Mouse (Mus musculus) thymus, adult 2 months (tissue): ENCODE data around the gene Zfp668. TPM values are rescaled to one million over a fixed set of nuclear protein-coding genes. Genes with fewer than 3 reads are reported as not detected.
"Not testable (repeated sequence)": the region's sequence is repeated elsewhere in the genome, so short reads cannot be mapped to it uniquely, and the experiment has no call there.

Experiments
- DNase-seq: peaks from one replicate; pipeline ENCODE4 v3.0.0; 2021
- H3K27ac ChIP-seq: fragments of 200-500 bp; 2 replicates; pipeline ENCODE4 v1.5.1; 2012; ENCODE audit warnings: low read length, control low read depth; ENCODE audit not compliant: control insufficient read depth, insufficient read depth
- H3K27me3 ChIP-seq: fragments of 200-500 bp; 2 replicates; pipeline ENCODE4 v1.6.1; 2012; ENCODE audit warnings: mild to moderate bottlenecking, low read length, moderate library complexity, mixed read lengths; ENCODE audit not compliant: control insufficient read depth, insufficient read depth
- H3K36me3 ChIP-seq: fragments of 200-500 bp; 2 replicates; pipeline ENCODE4 v1.6.1; 2012; ENCODE audit warnings: mild to moderate bottlenecking, low read length, moderate library complexity; ENCODE audit not compliant: control insufficient read depth, insufficient read depth
- H3K4me1 ChIP-seq: fragments of 200-500 bp; replicated peaks from 2 replicates; pipeline ENCODE4 v1.6.1; 2012; ENCODE audit warnings: low read length; ENCODE audit not compliant: control insufficient read depth, insufficient read depth
- H3K4me3 ChIP-seq: fragments of 200-500 bp; 2 replicates; pipeline ENCODE4 v1.5.1; 2012; ENCODE audit warnings: mild to moderate bottlenecking, low read length, control low read depth, moderate library complexity; ENCODE audit not compliant: control insufficient read depth, insufficient read depth
- CTCF ChIP-seq: fragments of 200-500 bp; IDR thresholded peaks from 2 replicates; pipeline ENCODE4 v1.5.1; 2012; ENCODE audit warnings: mild to moderate bottlenecking, control low read depth, low read length, moderate library complexity, borderline replicate concordance; ENCODE audit not compliant: control insufficient read depth, poor library complexity, insufficient read depth; ENCODE audit errors: extremely low read depth
- POLR2A ChIP-seq: fragments of 200-500 bp; IDR thresholded peaks from 2 replicates; pipeline ENCODE4 v1.6.1; 2012; ENCODE audit warnings: mild to moderate bottlenecking, low read length, control low read depth, moderate library complexity; ENCODE audit not compliant: control insufficient read depth, poor library complexity, insufficient read depth; ENCODE audit errors: extremely low read depth
- WGBS: fragments of 180-500 bp; shearing (Covaris S2); methylation state at CpG from one replicate; pipeline ENCODE4 v1.1.7; 2018; 5-methylcytosine and 5-hydroxymethylcytosine counted together
- polyA plus RNA-seq: library from polyadenylated mRNA; depleted of rRNA; stranded (reverse); fragments of >200 nt; gene quantifications from 2 replicates; pipeline ENCODE4 v1.2.3, GENCODE M21; 2012

The Zfp668 gene
- polyA plus RNA-seq, 1 experiment, result 23.9 TPM

DNA sequence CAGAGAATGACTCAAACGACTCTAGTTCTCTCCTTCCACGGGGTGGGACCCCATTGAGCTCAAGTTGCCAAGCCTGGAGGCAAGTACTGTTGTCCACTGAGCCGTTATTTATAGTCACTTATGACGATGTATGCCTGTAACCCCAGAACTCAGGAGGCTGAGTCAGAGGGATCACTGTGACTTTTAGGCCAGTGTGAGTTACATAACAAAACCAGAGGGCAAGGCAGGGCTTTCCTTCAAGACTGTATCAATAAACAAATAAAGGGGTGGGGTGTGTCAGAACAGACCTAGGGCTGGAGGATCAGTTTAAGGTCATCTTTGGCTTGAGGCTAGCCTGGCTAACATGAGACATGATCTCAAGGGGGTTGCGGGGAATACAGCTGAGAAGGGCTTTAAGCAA, 25.7 kb downstream of the Zfp668 start:
- TF ChIP-seq CTCF (no peak), POLR2A (no peak)
- Histone ChIP-seq H3K27me3 (no peaks in the 10 kb centered on the region), H3K4me1 (no peaks in the 10 kb centered on the region), H3K4me3 (no peak overlapping the region), H3K27ac (no peak overlapping the region), H3K36me3 (peaks cover 4% of the 10 kb centered on the region; the same call in 1 of the 2 replicates)
- DNase-seq, result no peak
- 66% methylated on average over 5 of the region's 5 CpGs for WGBS

DNA sequence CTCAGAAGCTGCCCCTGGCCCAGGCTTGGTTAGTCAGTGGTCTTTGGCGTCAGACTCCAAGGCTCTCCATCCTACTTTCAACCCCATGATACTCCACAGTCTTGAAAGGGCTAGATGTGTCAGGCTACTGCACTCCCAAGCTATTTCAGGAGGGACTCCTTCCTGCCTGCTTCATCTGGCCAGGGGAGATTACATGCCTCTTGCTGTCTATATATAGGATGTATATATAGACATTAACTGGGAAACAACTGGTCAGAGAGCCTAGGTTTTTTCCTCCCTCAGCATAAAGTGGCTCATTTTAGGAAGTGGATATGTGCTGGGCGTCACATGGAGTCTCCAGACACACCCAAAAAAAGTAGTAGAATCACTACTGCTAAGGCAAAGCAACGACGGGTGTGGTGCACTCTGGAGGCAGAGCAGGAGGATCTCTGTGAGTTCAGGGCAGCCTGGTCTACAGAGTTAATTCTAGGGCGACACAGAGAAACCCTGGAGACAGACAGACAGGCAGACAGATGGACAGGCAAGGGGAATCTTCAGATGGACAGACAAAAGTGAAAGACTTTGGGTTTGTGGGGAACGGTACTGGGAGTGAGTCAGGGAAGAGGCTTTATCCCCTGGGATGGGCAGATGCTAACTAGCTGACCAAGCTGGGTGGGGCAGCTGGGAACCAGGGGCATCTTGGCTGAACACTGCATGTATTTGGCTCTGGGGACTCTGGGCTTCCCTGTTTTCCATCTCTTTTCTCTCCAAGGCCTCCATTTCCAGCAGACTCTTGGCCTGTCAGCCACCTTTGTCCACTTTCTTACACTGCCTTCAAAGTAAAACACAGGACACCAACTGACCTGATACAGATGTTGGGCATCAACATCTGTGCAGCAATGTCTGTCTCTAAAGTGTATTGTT, 26.4 kb downstream of the Zfp668 start:
- H3K4me1 ChIP-seq, result no peaks in the 10 kb centered on the region
- no peaks in the 10 kb centered on the region for H3K27me3 ChIP-seq
- no peak overlapping the region for H3K27ac ChIP-seq
- no peak for DNase-seq
- TF ChIP-seq CTCF (no peak), POLR2A (no peak)
- H3K36me3 ChIP-seq, result peaks cover 4% of the 10 kb centered on the region; the same call in 1 of the 2 replicates
- 86% methylated on average over 6 of the region's 6 CpGs for WGBS
- no peak overlapping the region for H3K4me3 ChIP-seq

DNA sequence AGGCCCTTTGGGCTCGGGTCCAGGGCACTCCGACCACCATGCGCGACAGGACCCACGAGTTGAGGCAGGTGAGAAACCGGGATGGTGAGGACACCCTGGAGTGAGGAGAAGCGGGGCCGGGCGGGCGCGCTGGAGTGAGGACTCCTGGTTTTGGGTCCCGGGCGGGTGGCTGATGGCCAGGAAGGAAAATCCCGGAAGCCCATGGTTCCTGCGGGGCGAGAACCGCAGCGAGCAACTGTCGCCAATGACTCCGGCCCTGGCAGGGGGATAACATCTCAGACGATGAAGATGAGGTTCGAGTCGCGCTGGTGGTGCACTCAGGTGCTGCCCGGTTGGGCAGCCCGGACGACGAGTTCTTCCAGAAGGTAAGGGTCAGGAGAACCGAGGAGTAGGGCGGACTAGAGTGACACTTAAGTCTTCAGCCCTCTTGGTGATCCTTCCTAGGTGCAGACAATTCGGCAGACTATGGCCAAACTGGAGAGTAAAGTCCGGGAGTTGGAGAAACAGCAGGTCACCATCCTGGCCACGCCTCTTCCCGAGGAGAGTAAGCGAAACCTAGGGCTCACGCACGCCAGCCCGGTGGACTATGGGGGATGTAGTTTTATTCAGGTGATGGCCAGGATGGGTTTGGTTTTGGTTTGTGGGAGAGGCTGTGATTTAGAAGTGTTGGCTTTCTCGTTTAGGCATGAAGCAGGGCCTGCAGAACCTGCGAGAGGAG, 34.5 kb downstream of the Zfp668 start:
- WGBS, result 0% methylated on average over 40 of the region's 40 CpGs
- Histone ChIP-seq H3K36me3 (peaks cover 4% of the 10 kb centered on the region; the same call in 1 of the 2 replicates), H3K4me1 (peaks cover 2% of the 10 kb centered on the region; the same call in 1 of the 2 replicates), H3K27me3 (no peaks in the 10 kb centered on the region), H3K4me3 (peak overlapping the region; percentile 67), H3K27ac (peak overlapping the region; percentile 47)
- no peak for TF ChIP-seq POLR2A
- no peak for TF ChIP-seq CTCF
- peak; percentile 81 for DNase-seq

DNA sequence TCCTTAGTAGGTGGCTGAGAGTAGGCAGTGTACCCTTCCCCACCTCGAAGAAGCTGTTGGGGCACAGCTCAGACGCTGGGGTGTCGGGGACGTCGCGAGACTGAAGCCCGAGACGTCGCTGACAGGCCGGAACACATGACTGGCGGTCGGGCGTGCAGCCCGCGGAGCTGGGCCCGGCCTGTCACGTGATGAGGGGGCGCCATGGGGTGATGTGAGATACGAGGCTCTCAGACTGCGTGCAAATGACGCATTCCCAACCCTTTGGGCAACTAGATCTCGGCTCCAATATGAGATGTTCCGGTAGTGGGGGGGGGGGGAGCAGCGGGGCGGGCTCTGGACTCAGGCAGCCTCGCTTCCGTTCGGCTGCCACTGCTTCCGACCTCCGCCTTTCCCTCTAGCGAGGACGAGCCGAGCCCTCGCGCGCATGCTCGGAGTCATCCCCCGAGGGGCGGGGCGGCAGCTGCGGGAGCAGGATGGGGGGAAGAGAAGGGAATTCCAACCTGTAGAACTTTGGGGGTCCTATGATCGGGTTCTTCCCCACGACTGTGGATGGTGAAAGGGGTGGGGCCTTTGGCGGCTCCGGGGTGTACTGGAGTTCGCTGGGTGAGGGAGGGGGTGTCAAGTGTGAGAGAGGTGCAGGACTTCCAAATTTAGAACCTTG, 35.2 kb downstream of the Zfp668 start:
- TF ChIP-seq POLR2A (peak; percentile 32; the same call in 1 of the 2 replicates), CTCF (peak; percentile 55)
- under 1% methylated on average over 46 of the region's 46 CpGs for WGBS
- Histone ChIP-seq H3K4me1 (peaks cover 2% of the 10 kb centered on the region; the same call in 1 of the 2 replicates), H3K27me3 (no peaks in the 10 kb centered on the region), H3K36me3 (peaks cover 3% of the 10 kb centered on the region; the same call in 1 of the 2 replicates), H3K27ac (peak overlapping the region; percentile 89), H3K4me3 (peak overlapping the region; percentile 67)
- peak; percentile 94 for DNase-seq

DNA sequence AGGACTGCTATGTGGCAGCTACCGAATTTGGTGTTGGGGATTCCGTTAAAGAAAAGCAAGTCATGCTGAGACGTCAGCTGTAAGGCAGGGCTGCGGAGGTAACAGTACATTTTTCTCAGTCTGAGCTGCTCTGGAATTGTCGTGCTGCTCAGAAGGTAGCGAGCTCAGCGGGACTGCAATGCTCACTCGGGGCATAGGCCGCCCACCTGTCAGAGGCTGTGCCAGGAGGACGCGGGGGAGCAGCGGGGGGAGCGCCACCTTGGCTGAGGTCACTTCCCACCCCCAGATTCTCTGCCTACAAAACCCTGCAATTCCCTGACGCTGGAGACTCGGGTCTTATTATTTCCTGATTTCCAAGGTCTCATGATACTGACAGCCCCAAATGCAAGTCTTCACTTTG, 35.7 kb downstream of the Zfp668 start:
- Histone ChIP-seq H3K4me1 (peaks cover 2% of the 10 kb centered on the region; the same call in 1 of the 2 replicates), H3K36me3 (no peaks in the 10 kb centered on the region), H3K27ac (peak overlapping the region; percentile 89), H3K27me3 (no peaks in the 10 kb centered on the region), H3K4me3 (peak overlapping the region; percentile 67)
- TF ChIP-seq POLR2A, result no peak; the same call in 1 of the 2 replicates
- TF ChIP-seq CTCF, result no peak
- peak; percentile 77 for DNase-seq
- WGBS, result under 1% methylated on average over 15 of the region's 15 CpGs

DNA sequence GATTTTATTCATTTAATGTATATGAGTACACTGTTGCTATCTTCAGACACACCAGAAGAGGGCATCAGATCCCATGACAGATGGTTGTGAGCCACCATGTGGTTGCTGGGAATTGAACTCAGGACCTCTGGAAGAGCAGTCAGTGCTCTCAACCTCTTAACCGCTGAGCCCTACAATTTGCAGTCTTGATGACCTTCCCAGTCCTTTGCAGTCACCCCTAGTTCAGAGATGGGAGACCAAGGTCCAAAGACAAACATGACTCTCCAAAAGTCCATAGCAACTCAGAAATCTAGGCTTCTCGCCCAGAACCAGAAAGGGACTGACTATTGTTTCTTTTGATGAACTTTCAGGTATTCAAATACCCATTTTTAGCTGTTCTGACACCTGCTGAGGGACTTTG, 36.6 kb downstream of the Zfp668 start:
- H3K4me3 ChIP-seq, H3K27ac ChIP-seq, H3K27me3 ChIP-seq, DNase-seq, H3K4me1 ChIP-seq, H3K36me3 ChIP-seq: not testable (repeated sequence)
- 88% methylated on average over 2 of the region's 2 CpGs for WGBS

- not testable (repeated sequence) for DNase-seq, H3K27ac ChIP-seq, H3K4me1 ChIP-seq, H3K27me3 ChIP-seq, H3K36me3 ChIP-seq, H3K4me3 ChIP-seq
- WGBS, result 97% methylated on average over 4 of the region's 4 CpGs
Measured at GRCm38 (mm10) chr7:127837878-127838277, 38.8 kb downstream of the Zfp668 start.
